Mouse (Mus musculus) kidney, adult 2 months (tissue): Measurements from ENCODE around the gene Adad2. TPM values are rescaled to one million over a fixed set of nuclear protein-coding genes. Genes with fewer than 3 reads are reported as not detected.

ENCODE experiments used
- DNase-seq: peaks from one replicate; pipeline ENCODE4 v3.0.0; 2021
- H3K27ac ChIP-seq: fragments of 200-500 bp; 2 replicates; pipeline ENCODE4 v1.5.1; 2012; ENCODE audit warnings: low read depth, low read length, control low read depth, inconsistent platforms; ENCODE audit not compliant: insufficient read depth
- H3K27me3 ChIP-seq: fragments of 200-500 bp; replicated peaks from 2 replicates; pipeline ENCODE4 v1.6.1; 2012; ENCODE audit warnings: mild to moderate bottlenecking, moderate library complexity, low read length, inconsistent platforms; ENCODE audit not compliant: control insufficient read depth, insufficient read depth
- H3K36me3 ChIP-seq: fragments of 200-500 bp; 2 replicates; pipeline ENCODE4 v1.6.1; 2012; ENCODE audit warnings: mild to moderate bottlenecking, moderate library complexity, low read length, inconsistent platforms; ENCODE audit not compliant: control insufficient read depth, insufficient read depth
- H3K4me1 ChIP-seq: fragments of 200-500 bp; 2 replicates; pipeline ENCODE4 v1.6.1; 2011; ENCODE audit warnings: low read length; ENCODE audit not compliant: control insufficient read depth, insufficient read depth
- H3K4me3 ChIP-seq: fragments of 200-500 bp; 2 replicates; pipeline ENCODE4 v1.5.1; 2011; ENCODE audit warnings: mild to moderate bottlenecking, low read depth, low read length, control low read depth; ENCODE audit not compliant: insufficient read depth
- CTCF ChIP-seq: fragments of 200-500 bp; conservative IDR thresholded peaks from 2 replicates; pipeline ENCODE4 v1.5.1; 2011; ENCODE audit warnings: low read depth, mild to moderate bottlenecking, control low read depth, low read length, moderate library complexity, mixed read lengths; ENCODE audit not compliant: insufficient read depth, insufficient read length
- POLR2A ChIP-seq: fragments of 200-500 bp; IDR thresholded peaks from one replicate; pipeline ENCODE4 v1.6.1; 2011; ENCODE audit warnings: low read depth, low read length, control low read depth
- WGBS: fragments of 180-500 bp; shearing (Covaris S2); methylation state at CpG from one replicate; pipeline ENCODE4 v1.1.7; 2018; 5-methylcytosine and 5-hydroxymethylcytosine counted together
- polyA plus RNA-seq: library from polyadenylated mRNA; depleted of rRNA; stranded (reverse); fragments of >200 nt; gene quantifications from 2 replicates; pipeline ENCODE4 v1.2.3, GENCODE M21; 2012

Gene Adad2
- polyA plus RNA-seq, 1 experiment, result not detected

DNA sequence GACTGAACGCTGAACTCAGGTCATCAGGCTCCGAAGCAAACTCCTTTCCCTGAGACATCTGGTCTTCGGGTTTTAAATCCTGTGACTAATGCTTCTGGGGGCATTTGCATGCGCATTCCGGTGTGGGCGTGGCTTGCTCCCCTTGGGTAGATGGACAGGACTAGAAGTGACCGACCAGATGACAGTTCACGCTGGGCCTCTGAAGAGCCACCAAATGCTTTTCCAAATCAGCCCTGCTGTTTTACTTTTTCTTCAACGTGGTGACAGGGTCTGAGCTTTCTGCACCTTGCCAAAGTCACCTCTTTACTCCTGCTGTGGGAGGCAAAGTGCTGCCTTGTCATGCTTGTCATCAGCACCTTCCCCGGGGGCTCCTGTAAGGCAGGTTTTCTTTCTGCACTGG is 23.7 kb upstream of the Adad2 start:
- DNase-seq, result no peak
- 40% methylated on average over 10 of the region's 10 CpGs for WGBS
- H3K27me3 ChIP-seq, result no peaks in the 10 kb centered on the region
- no peaks in the 10 kb centered on the region for H3K36me3 ChIP-seq
- no peaks in the 10 kb centered on the region for H3K4me1 ChIP-seq
- no peak overlapping the region for H3K27ac ChIP-seq
- TF ChIP-seq CTCF (no peak), POLR2A (no peak)
- H3K4me3 ChIP-seq, result no peak overlapping the region

DNA sequence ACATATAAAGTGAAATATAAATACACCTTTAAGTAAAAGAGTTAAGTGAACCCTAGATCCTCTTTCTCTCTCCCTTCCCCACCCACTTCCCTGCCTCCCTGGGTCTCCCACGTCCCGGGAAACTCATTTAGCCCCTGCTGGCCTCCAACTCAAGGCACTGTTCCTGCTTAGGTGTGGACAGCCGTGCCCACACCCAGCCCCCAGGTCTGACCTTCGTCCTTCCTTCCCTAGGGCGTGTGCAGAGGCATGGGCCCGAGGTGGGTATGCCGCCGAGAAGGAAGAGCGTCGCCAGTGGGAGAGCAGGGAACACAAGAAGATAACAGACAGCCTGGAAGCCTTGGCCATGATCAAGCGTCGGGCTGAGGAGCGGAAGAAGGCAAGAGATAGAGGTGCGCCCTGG is 22.2 kb upstream of the Adad2 start:
- WGBS, result 62% methylated on average over 14 of the region's 14 CpGs
- TF ChIP-seq POLR2A (no peak), CTCF (no peak)
- peak; percentile 30 for DNase-seq
- H3K36me3 ChIP-seq, result no peaks in the 10 kb centered on the region
- H3K27me3 ChIP-seq, result no peaks in the 10 kb centered on the region
- H3K4me1 ChIP-seq, result no peaks in the 10 kb centered on the region
- no peak overlapping the region for H3K4me3 ChIP-seq
- H3K27ac ChIP-seq, result no peak overlapping the region

DNA sequence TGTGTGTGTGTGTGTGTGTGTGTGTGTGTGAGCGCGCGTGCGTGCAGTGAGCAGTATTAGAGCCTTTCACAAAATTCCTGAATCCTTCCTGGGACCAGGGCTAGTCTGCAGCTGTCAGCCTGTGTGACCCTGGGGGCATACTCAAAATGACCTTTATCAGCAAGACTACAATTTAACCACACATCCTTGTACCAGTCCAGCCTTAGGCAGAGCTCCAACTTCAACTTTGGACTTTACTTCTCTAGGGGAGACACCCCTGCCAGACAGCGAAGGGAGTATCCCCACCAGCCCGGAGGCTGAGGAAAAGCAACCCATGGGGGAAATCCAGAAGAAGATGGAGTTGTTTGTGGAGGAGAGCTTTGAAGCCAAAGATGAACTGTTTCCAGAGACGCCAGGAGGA is 21.1 kb upstream of the Adad2 start:
- peak; percentile 80 for DNase-seq
- Histone ChIP-seq H3K27ac (no peak overlapping the region), H3K36me3 (no peaks in the 10 kb centered on the region), H3K4me3 (no peak overlapping the region), H3K27me3 (no peaks in the 10 kb centered on the region), H3K4me1 (no peaks in the 10 kb centered on the region)
- 61% methylated on average over 7 of the region's 7 CpGs for WGBS
- TF ChIP-seq POLR2A, result no peak
- no peak for TF ChIP-seq CTCF

DNA sequence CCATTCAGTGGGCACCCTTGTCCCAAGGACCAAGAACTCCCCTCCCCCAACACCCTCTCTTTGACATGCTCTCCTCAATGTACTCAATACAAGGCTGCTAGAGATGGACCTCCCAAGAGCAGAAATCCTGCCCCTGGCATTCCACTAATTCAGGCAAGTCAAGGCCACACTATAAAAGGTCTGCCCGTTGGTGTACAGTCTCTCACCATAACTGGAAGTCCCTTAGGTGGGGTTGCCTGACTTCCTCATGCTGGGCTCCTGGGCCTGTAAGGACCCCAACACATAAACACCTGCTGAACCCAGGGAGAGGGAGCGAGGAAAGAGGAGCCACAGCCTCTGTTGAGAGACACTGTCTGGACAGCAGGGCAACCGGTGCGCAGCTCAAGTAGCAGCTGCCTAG is 8.8 kb upstream of the Adad2 start:
- no peak for DNase-seq
- H3K27me3 ChIP-seq, result no peaks in the 10 kb centered on the region
- H3K27ac ChIP-seq, result no peak overlapping the region
- TF ChIP-seq CTCF (no peak), POLR2A (no peak)
- 93% methylated on average over 4 of the region's 4 CpGs for WGBS
- peaks cover 6% of the 10 kb centered on the region; the same call in 1 of the 2 replicates for H3K4me1 ChIP-seq
- H3K4me3 ChIP-seq, result no peak overlapping the region
- no peaks in the 10 kb centered on the region; the same call in 1 of the 2 replicates for H3K36me3 ChIP-seq

DNA sequence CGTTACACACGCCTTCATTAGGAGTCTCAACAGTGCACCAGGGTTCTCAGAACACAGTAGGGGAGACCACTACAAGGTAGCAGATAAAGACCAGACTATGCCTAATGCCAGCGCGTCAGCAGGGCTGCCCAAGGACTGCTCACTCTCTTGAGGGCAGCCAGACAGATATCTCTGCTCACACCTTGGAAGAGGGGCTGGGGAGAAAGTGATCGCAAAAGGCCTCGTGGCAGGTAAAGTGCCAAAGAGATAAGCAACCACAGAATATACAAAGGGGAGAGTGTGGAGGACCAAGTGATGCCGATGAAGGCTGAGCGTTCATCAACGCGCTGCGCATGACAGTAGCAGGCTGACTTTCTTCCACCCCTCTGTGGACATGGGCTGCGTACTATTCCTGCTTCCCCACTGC is 8.1 kb upstream of the Adad2 start:
- no peak for DNase-seq
- WGBS, result 22% methylated on average over 12 of the region's 12 CpGs
- H3K27ac ChIP-seq, result 0 out of 2 replicates have a peak overlapping the region, but pooled peaks have one; percentile 13
- TF ChIP-seq POLR2A (no peak), CTCF (no peak)
- H3K4me1 ChIP-seq, result peaks cover 6% of the 10 kb centered on the region; the same call in 1 of the 2 replicates
- no peaks in the 10 kb centered on the region for H3K36me3 ChIP-seq
- peak overlapping the region; percentile 73 for H3K4me3 ChIP-seq
- H3K27me3 ChIP-seq, result no peaks in the 10 kb centered on the region

DNA sequence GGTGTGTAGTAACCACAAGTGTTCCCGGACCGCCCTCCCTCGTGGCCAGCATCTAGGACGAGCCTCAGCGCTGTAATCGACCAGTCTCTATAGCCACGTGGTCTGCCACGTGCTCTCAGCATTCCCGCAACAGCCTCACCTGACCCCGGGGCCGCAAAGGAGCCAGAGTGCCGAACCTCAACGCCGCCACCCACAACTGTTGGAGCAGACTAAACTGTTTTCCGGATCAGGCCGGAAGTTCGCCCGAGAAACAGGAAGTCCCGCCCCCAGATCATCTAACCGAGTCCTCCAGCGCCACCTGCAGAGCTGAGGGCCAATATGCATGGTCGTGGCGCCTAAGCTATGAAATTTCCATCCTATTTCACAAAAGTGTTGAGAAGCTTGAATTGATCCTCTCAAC is 7.6 kb upstream of the Adad2 start, which contains the start of gene Taf1c:
Gene Taf1c, minus strand, starts transcription at position 227 of the 400 bp plus-strand sequence.
- WGBS, result under 1% methylated on average over 23 of the region's 23 CpGs

DNA sequence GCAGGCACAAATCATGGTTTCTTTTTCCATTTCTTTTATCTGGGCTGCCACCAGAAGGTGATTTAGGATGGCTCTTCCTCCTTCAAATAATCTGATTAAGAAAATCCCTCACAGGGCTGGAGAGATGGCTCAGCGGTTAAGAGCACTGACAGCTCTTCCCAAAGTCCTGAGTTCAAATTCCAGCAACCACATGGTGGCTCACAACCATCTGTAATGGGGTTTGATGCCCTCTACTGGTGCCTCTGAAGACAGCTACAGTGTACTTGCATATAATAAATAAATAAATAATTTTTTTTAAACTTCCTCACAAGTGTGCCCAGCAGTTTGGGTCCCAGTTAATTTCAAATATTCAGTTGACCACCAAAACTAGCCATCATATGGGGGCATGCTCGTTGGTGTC is 6.3 kb upstream of the Adad2 start:
- Histone ChIP-seq H3K4me1 (peaks cover 6% of the 10 kb centered on the region; the same call in 1 of the 2 replicates), H3K27me3 (no peaks in the 10 kb centered on the region), H3K27ac (no peak overlapping the region), H3K4me3 (no peak overlapping the region), H3K36me3 (no peaks in the 10 kb centered on the region)
- TF ChIP-seq POLR2A (no peak), CTCF (0 out of 2 replicates have a peak, but pooled peaks have one; percentile 4)
- WGBS, result 82% methylated on average over 2 of the region's 2 CpGs
- peak; percentile 31 for DNase-seq

More for the DNA sequence above, 7.6 kb upstream of the Adad2 start, which contains the start of gene Taf1c:
- TF ChIP-seq POLR2A, result peak; percentile 60
- TF ChIP-seq CTCF, result peak; percentile 88
- DNase-seq, result peak; percentile 97
- H3K4me1 ChIP-seq, result peaks cover 6% of the 10 kb centered on the region; the same call in 1 of the 2 replicates
- H3K27me3 ChIP-seq, result no peaks in the 10 kb centered on the region
- H3K36me3 ChIP-seq, result no peaks in the 10 kb centered on the region
- 0 out of 2 replicates have a peak within 1 kb of the TSS, but pooled peaks have one; percentile 13 for H3K27ac ChIP-seq
- H3K4me3 ChIP-seq, result peak within 1 kb of the TSS; percentile 73

DNA sequence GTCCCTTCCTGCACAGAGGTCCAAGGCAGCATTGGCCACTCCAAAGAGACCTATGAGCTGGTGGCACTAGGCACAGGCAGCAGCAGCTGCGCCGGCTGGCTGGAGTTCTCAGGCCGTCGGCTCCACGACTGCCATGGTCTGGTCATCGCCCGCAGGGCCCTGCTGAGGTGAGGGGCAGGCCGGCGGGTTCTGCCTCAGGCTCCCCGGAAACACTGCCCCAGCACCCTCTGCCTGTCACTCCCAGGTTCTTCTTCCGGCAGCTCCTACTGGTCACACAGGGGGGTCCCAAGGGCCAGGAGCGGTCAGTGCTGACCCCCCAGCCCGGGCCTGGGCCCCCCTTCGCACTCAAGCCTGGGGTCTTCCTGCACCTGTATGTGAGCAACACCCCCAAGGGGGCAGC is 2.5 kb downstream of the Adad2 start:
- no peak for TF ChIP-seq CTCF
- no peak for TF ChIP-seq POLR2A
- no peak overlapping the region for H3K4me3 ChIP-seq
- no peak overlapping the region for H3K27ac ChIP-seq
- H3K36me3 ChIP-seq, result no peaks in the 10 kb centered on the region
- 0 out of 2 replicates have a peak, but pooled peaks cover 2% of the 10 kb centered on the region for H3K4me1 ChIP-seq
- 84% methylated on average over 14 of the region's 14 CpGs for WGBS
- no peaks in the 10 kb centered on the region for H3K27me3 ChIP-seq
- no peak for DNase-seq
